Mouse (Mus musculus): ENCODE data around the gene Sema3e. TPM values are rescaled to one million over a fixed set of nuclear protein-coding genes. Genes with fewer than 3 reads are reported as not detected.
A peak's percentile ranks its signal among the peaks of the same experiment; 100 is the strongest.

Sema3e gene
- polyA plus RNA-seq, 1 experiment = 6.8 TPM

DNA sequence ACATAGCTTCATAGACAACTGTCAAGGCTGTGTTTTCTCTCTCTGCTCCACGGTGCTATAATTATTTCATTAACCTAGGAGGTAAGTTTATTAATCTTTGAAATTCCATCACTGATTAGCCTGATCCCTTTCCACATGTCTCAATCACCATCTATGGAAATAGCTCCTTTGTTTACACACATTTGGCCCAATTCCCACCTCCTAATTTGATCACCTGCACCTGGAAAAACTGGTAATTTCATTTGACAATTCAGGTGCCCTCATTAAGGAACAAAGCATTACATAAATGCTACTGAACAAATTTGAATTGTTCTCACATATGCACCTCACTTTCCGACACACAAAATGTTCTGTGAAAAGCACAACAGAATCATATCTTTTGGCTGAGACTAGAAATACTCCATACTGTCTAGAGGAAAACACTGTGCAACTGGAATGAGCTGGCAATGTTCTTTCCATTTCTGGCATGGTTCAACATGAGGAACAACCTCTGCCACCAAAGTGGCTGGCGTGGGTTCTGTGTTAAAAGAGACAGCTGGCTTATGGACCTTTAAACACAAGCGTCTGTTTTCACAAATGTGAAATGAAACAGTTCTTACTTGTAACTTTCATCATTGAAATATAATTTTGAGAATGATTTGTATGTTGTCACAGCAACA is 34.9 kb downstream of the Sema3e start:
- TF ChIP-seq POLR2A (IDR thresholded peaks at IDR 0.05; ENCODE audit: extremely low read depth, insufficient read depth, low read length) (no peak), CTCF (IDR thresholded peaks at IDR 0.05; ENCODE audit: extremely low read depth, insufficient read depth, low read length) (no peak)
- Histone ChIP-seq H3K27ac (ENCODE audit: insufficient read depth, low read length) (no peak overlapping the region), H3K4me3 (ENCODE audit: insufficient read depth, low read length) (no peak overlapping the region), H3K4me1 (ENCODE audit: control insufficient read depth, insufficient read depth, low read length) (no peaks in the 10 kb centered on the region)

DNA sequence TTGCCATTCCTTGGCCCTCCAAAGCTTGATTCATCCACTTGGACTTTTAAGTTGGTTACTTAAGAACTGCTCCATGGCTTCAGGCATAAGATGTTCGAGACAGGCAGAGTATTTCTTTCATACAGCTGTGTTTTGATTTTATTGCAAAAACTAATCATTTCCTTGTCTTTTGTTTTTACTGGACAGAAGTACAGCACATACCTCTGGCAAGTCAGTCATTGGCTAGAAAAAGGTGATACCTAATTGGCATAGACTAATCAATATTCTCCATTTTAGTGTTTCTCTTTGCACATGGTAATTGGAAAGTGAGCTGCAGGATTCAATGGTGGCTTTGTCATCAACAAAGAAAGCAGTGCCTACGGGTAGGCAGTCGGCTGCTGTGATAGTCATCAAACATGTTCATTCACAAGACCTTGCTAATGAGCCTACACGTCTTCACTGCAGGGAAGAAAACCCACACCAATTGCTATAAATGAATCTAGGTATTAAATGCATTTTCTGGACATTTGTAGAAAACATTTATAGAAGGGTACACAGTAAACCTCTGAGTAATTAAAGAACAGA is 37.9 kb downstream of the Sema3e start:
- Histone ChIP-seq H3K27ac (ENCODE audit: insufficient read depth, low read length) (no peak overlapping the region), H3K4me3 (ENCODE audit: insufficient read depth, low read length) (no peak overlapping the region)
- TF ChIP-seq CTCF (IDR thresholded peaks at IDR 0.05; ENCODE audit: extremely low read depth, insufficient read depth, low read length) = no peak
- no peak for TF ChIP-seq POLR2A (IDR thresholded peaks at IDR 0.05; ENCODE audit: extremely low read depth, insufficient read depth, low read length)

GRCm38 (mm10) chr5:14073152-14073551 is 48.1 kb downstream of the Sema3e start:
- no peak overlapping the region for H3K4me3 ChIP-seq (ENCODE audit: insufficient read depth, low read length)
- H3K27ac ChIP-seq (ENCODE audit: insufficient read depth, low read length) = no peak overlapping the region
- H3K4me1 ChIP-seq (ENCODE audit: control insufficient read depth, insufficient read depth, low read length) = no peaks in the 10 kb centered on the region
- no peak for TF ChIP-seq CTCF (IDR thresholded peaks at IDR 0.05; ENCODE audit: extremely low read depth, insufficient read depth, low read length)
- TF ChIP-seq POLR2A (IDR thresholded peaks at IDR 0.05; ENCODE audit: extremely low read depth, insufficient read depth, low read length) = no peak

More for the DNA sequence above, 37.9 kb downstream of the Sema3e start:
- no peaks in the 10 kb centered on the region for H3K4me1 ChIP-seq (ENCODE audit: control insufficient read depth, insufficient read depth, low read length)

GRCm38 (mm10) chr5:14088100-14088499 is 63.0 kb downstream of the Sema3e start:
- Histone ChIP-seq H3K27ac (ENCODE audit: insufficient read depth, low read length) (no peak overlapping the region), H3K4me3 (ENCODE audit: insufficient read depth, low read length) (no peak overlapping the region), H3K4me1 (ENCODE audit: control insufficient read depth, insufficient read depth, low read length) (no peaks in the 10 kb centered on the region; the same call in 1 of the 2 replicates)
- TF ChIP-seq CTCF (IDR thresholded peaks at IDR 0.05; ENCODE audit: extremely low read depth, insufficient read depth, low read length) = no peak
- TF ChIP-seq POLR2A (IDR thresholded peaks at IDR 0.05; ENCODE audit: extremely low read depth, insufficient read depth, low read length) = no peak

GRCm38 (mm10) chr5:14089875-14090608 is 65.0 kb downstream of the Sema3e start:
- Histone ChIP-seq H3K4me1 (ENCODE audit: control insufficient read depth, insufficient read depth, low read length) (no peaks in the 10 kb centered on the region; the same call in 1 of the 2 replicates), H3K27ac (ENCODE audit: insufficient read depth, low read length) (no peak overlapping the region), H3K4me3 (ENCODE audit: insufficient read depth, low read length) (no peak overlapping the region)
- TF ChIP-seq POLR2A (IDR thresholded peaks at IDR 0.05; ENCODE audit: extremely low read depth, insufficient read depth, low read length) = no peak

- no peak for TF ChIP-seq CTCF (IDR thresholded peaks at IDR 0.05; ENCODE audit: extremely low read depth, insufficient read depth, low read length)
- no peak for TF ChIP-seq POLR2A (IDR thresholded peaks at IDR 0.05; ENCODE audit: extremely low read depth, insufficient read depth, low read length)
- H3K27ac ChIP-seq (ENCODE audit: insufficient read depth, low read length) = no peak overlapping the region
- no peaks in the 10 kb centered on the region; the same call in 1 of the 2 replicates for H3K4me1 ChIP-seq (ENCODE audit: control insufficient read depth, insufficient read depth, low read length)
- no peak overlapping the region for H3K4me3 ChIP-seq (ENCODE audit: insufficient read depth, low read length)
These were observed 65.5 kb downstream of the Sema3e start for GRCm38 (mm10) chr5:14090609-14090969.

GRCm38 (mm10) chr5:14092262-14092776 is 67.2 kb downstream of the Sema3e start:
- Histone ChIP-seq H3K27ac (ENCODE audit: insufficient read depth, low read length) (peak overlapping the region; percentile 36), H3K4me3 (ENCODE audit: insufficient read depth, low read length) (peak overlapping the region; percentile 11; the same call in 1 of the 2 replicates), H3K4me1 (ENCODE audit: control insufficient read depth, insufficient read depth, low read length) (no peaks in the 10 kb centered on the region; the same call in 1 of the 2 replicates)
- no peak for TF ChIP-seq CTCF (IDR thresholded peaks at IDR 0.05; ENCODE audit: extremely low read depth, insufficient read depth, low read length)
- no peak for TF ChIP-seq POLR2A (IDR thresholded peaks at IDR 0.05; ENCODE audit: extremely low read depth, insufficient read depth, low read length)

- Histone ChIP-seq H3K27ac (ENCODE audit: insufficient read depth, low read length) (no peak overlapping the region), H3K4me3 (ENCODE audit: insufficient read depth, low read length) (no peak overlapping the region), H3K4me1 (ENCODE audit: control insufficient read depth, insufficient read depth, low read length) (no peaks in the 10 kb centered on the region; the same call in 1 of the 2 replicates)
- TF ChIP-seq POLR2A (IDR thresholded peaks at IDR 0.05; ENCODE audit: extremely low read depth, insufficient read depth, low read length) (no peak), CTCF (IDR thresholded peaks at IDR 0.05; ENCODE audit: extremely low read depth, insufficient read depth, low read length) (no peak)
These were observed 71.1 kb downstream of the Sema3e start for GRCm38 (mm10) chr5:14096196-14096595.

- no peaks in the 10 kb centered on the region for H3K4me1 ChIP-seq (ENCODE audit: control insufficient read depth, insufficient read depth, low read length)
- no peak overlapping the region for H3K4me3 ChIP-seq (ENCODE audit: insufficient read depth, low read length)
- TF ChIP-seq POLR2A (IDR thresholded peaks at IDR 0.05; ENCODE audit: extremely low read depth, insufficient read depth, low read length) (no peak), CTCF (IDR thresholded peaks at IDR 0.05; ENCODE audit: extremely low read depth, insufficient read depth, low read length) (no peak)
- H3K27ac ChIP-seq (ENCODE audit: insufficient read depth, low read length) = no peak overlapping the region
These were observed 73.6 kb downstream of the Sema3e start for GRCm38 (mm10) chr5:14098677-14099076.

Measured in cortical plate, adult 2 months (tissue).